7 mouse cellular contexts compared by ENCODE assay signal in the genomic region with DNA sequence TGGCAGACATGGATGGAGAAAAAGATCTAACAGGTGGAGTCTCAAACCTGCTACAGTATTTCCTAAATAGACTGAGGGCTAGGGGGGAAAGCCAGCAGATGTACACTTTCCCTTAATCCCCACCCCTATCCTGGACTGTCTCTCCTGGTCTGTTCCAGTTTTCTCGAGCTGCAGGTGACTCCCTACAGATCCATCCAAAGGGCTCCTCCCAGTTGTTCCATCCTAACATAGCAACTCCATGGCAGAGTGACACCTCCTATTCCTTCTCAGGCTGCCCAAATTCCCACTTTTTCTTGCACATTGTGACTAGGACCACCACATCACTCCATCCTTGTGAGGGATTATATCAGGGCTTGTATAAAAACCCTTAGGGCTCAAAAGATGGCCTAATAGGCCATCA. TPM values are rescaled to one million over a fixed set of nuclear protein-coding genes. Genes with fewer than 3 reads are reported as not detected.
DNase-seq lines count a peak whose midpoint lies in the region; ATAC-seq and TF ChIP-seq lines count a peak whose summit lies in the region.

No protein-coding gene starts in this region.

- H3K4me3 ChIP-seq in kidney, embryonic 15.5 days (replicated peaks), result peak overlapping the region; percentile 63
- H3K4me3 ChIP-seq in cortical plate, adult 2 months (ENCODE audit: insufficient read depth, low read length), result peak overlapping the region; percentile 92; the same call in 1 of the 2 replicates
- 0 out of 2 replicates have a peak overlapping the region, but pooled peaks have one; percentile 61 for H3K4me3 ChIP-seq in hindbrain, embryonic 12.5 days
- H3K4me3 ChIP-seq in midbrain, embryonic 16.5 days (ENCODE audit: low read depth, low read length), result peak overlapping the region; percentile 79

- no peak for ATAC-seq in kidney, embryonic 15.5 days (replicated peaks; ENCODE audit: low FRiP score)
- ATAC-seq in hindbrain, embryonic 12.5 days (ENCODE audit: low FRiP score), result no peak
- no peak for ATAC-seq in midbrain, embryonic 16.5 days

- H3K4me2 ChIP-seq in kidney, embryonic 15.5 days, result peak overlapping the region; percentile 82
- peak overlapping the region; percentile 77 for H3K4me2 ChIP-seq in hindbrain, embryonic 12.5 days (replicated peaks)
- peak overlapping the region; percentile 55 for H3K4me2 ChIP-seq in midbrain, embryonic 16.5 days (ENCODE audit: low read length)

- TF ChIP-seq POLR2A in cortical plate, adult 2 months (IDR thresholded peaks at IDR 0.05; ENCODE audit: extremely low read depth, insufficient read depth, low read length), result no peak

- 14% methylated on average over 1 of the region's 1 CpGs for WGBS in kidney, embryonic 15.5 days
- 19% methylated on average over 1 of the region's 1 CpGs for WGBS in hindbrain, embryonic 12.5 days
- WGBS in midbrain, embryonic 16.5 days, result 24% methylated on average over 1 of the region's 1 CpGs

- peaks cover 27% of the 10 kb centered on the region for H3K4me1 ChIP-seq in kidney, embryonic 15.5 days
- H3K4me1 ChIP-seq in cortical plate, adult 2 months (ENCODE audit: control insufficient read depth, insufficient read depth, low read length), result peaks cover 9% of the 10 kb centered on the region
- H3K4me1 ChIP-seq in hindbrain, embryonic 12.5 days, result peaks cover 33% of the 10 kb centered on the region
- H3K4me1 ChIP-seq in midbrain, embryonic 16.5 days (ENCODE audit: control insufficient read depth, insufficient read depth, low read length), result peaks cover 34% of the 10 kb centered on the region

- H3K27ac ChIP-seq in kidney, embryonic 15.5 days, result no peak overlapping the region
- H3K27ac ChIP-seq in cortical plate, adult 2 months (ENCODE audit: insufficient read depth, low read length), result no peak overlapping the region
- no peak overlapping the region; the same call in 1 of the 2 replicates for H3K27ac ChIP-seq in hindbrain, embryonic 12.5 days
- H3K27ac ChIP-seq in midbrain, embryonic 16.5 days (ENCODE audit: low read length), result peak overlapping the region; percentile 99; the same call in 1 of the 2 replicates

- TF ChIP-seq CTCF in cortical plate, adult 2 months (IDR thresholded peaks at IDR 0.05; ENCODE audit: extremely low read depth, insufficient read depth, low read length), result no peak

- peaks cover 14% of the 10 kb centered on the region for H3K36me3 ChIP-seq in kidney, embryonic 15.5 days
- H3K36me3 ChIP-seq in hindbrain, embryonic 12.5 days, result peaks cover 12% of the 10 kb centered on the region
- no peaks in the 10 kb centered on the region for H3K36me3 ChIP-seq in midbrain, embryonic 16.5 days (ENCODE audit: control insufficient read depth, insufficient read depth, low read length)

- no peak overlapping the region for H3K9ac ChIP-seq in kidney, embryonic 15.5 days
- H3K9ac ChIP-seq in hindbrain, embryonic 12.5 days, result no peak overlapping the region
- H3K9ac ChIP-seq in midbrain, embryonic 16.5 days (ENCODE audit: low read depth, low read length), result peak overlapping the region; percentile 92

- no peaks in the 10 kb centered on the region for H3K9me3 ChIP-seq in kidney, embryonic 15.5 days (replicated peaks)
- H3K9me3 ChIP-seq in hindbrain, embryonic 12.5 days (replicated peaks), result no peaks in the 10 kb centered on the region
- no peaks in the 10 kb centered on the region for H3K9me3 ChIP-seq in midbrain, embryonic 16.5 days (replicated peaks; ENCODE audit: control insufficient read depth, low read length, poor library complexity, severe bottlenecking)

- no peak for DNase-seq in kidney, adult 18-20 months
- no peak for DNase-seq in frontal cortex, postnatal 10 days (ENCODE audit: low spot score in 2 of 2)
- DNase-seq in ovary, postnatal 10 days (ENCODE audit: low spot score), result no peak

- H3K27me3 ChIP-seq in kidney, embryonic 15.5 days, result no peaks in the 10 kb centered on the region
- no peaks in the 10 kb centered on the region for H3K27me3 ChIP-seq in hindbrain, embryonic 12.5 days
- H3K27me3 ChIP-seq in midbrain, embryonic 16.5 days (ENCODE audit: control insufficient read depth, insufficient read depth, low read depth, low read length), result no peaks in the 10 kb centered on the region

RNA-seq across cellular contexts. Expression of a gene that starts 1.0 kb away (rescaled TPM):
- polyA plus RNA-seq in kidney, embryonic 15.5 days (2015; fragmentation: Nextera tagmentation; extraction: Ambion mirVana), result 318 and 324 TPM in 2 replicates
- 250 and 269 TPM in 2 replicates for polyA plus RNA-seq in cortical plate, adult 2 months (2012; rRNA removed)
- polyA plus RNA-seq in hindbrain, embryonic 12.5 days (2016; fragmentation: Nextera tagmentation; extraction: Ambion mirVana), result 508 and 530 TPM in 2 replicates
- polyA plus RNA-seq in midbrain, embryonic 16.5 days (2015; fragmentation: Nextera tagmentation; extraction: Ambion mirVana), result 441 and 480 TPM in 2 replicates

RNA-seq across cellular contexts. Expression of a gene that starts 57.5 kb away (rescaled TPM):
- polyA plus RNA-seq in kidney, embryonic 15.5 days (2015; fragmentation: Nextera tagmentation; extraction: Ambion mirVana), result 6.0 and 13.2 TPM in 2 replicates
- 0.09 and 0.15 TPM in 2 replicates for polyA plus RNA-seq in cortical plate, adult 2 months (2012; rRNA removed)
- polyA plus RNA-seq in hindbrain, embryonic 12.5 days (2016; fragmentation: Nextera tagmentation; extraction: Ambion mirVana), result 3.3 and 3.7 TPM in 2 replicates
- polyA plus RNA-seq in midbrain, embryonic 16.5 days (2015; fragmentation: Nextera tagmentation; extraction: Ambion mirVana), result 3.1 and 3.3 TPM in 2 replicates

RNA-seq across cellular contexts. Expression of a gene that starts 59.6 kb away (rescaled TPM):
- polyA plus RNA-seq in kidney, embryonic 15.5 days (2015; fragmentation: Nextera tagmentation; extraction: Ambion mirVana), result 131 and 135 TPM in 2 replicates
- polyA plus RNA-seq in cortical plate, adult 2 months (2012; rRNA removed), result 116 TPM in 2 replicates
- 123 and 127 TPM in 2 replicates for polyA plus RNA-seq in hindbrain, embryonic 12.5 days (2016; fragmentation: Nextera tagmentation; extraction: Ambion mirVana)
- 142 and 143 TPM in 2 replicates for polyA plus RNA-seq in midbrain, embryonic 16.5 days (2015; fragmentation: Nextera tagmentation; extraction: Ambion mirVana)
